8 mouse cellular contexts compared by ENCODE assay signal in the genomic region with DNA sequence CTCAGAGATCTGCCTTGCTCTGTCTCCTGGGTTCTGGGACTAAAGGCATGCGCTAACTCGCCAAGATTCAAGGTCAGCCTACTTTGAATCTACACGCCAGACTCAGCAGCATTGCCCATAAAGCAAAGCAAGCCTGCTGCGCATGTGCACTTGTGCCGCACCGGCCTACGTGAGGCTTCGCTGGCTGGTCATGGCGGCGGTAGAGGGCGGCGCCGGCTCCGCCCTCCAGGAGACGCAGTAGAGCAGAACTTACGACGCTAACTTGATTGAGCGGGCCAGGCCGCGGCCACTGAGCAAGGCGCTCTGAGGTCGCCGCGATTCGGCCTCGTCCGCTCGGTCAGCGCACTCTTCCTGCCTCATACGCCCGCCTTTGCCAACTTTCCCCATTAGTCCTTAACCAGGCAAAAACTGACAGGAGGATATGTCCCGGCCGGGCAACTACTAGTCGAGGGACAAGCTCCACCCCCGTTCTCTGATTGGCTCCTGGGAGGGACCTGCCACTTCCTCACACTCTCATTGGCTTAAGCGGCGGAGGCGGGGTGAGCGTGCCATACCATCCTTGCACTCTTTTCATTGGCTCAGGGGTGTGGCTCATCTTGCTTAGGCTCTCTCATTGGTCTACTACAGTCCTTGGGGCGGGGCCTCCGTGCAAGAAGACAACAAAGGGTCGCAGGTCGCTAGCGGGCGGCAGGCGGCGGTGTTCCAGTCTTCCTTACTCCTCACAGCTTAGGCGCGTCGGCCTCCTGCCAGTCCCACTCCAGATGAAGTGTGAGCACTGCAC. TPM values are rescaled to one million over a fixed set of nuclear protein-coding genes. Genes with fewer than 3 reads are reported as not detected.
DNase-seq lines count a peak whose midpoint lies in the region; ATAC-seq and TF ChIP-seq lines count a peak whose summit lies in the region.

A gene (plus strand): TSS at position 690 of the 781 bp plus-strand sequence.

- H3K9me3 ChIP-seq in erythroblast, embryonic 14.5 days (ENCODE audit: control insufficient read depth, low read length) = no peaks in the 10 kb centered on the region
- no peaks in the 10 kb centered on the region for H3K9me3 ChIP-seq in heart, embryonic 11.5 days (replicated peaks; ENCODE audit: control insufficient read depth, low read length)
- H3K9me3 ChIP-seq in kidney, embryonic 16.5 days (ENCODE audit: low read length) = no peaks in the 10 kb centered on the region

- H3K36me3 ChIP-seq in C2C12 (ENCODE audit: control insufficient read depth, insufficient read depth) (no peaks in the 10 kb centered on the region), myocyte (ENCODE audit: control insufficient read depth, insufficient read depth) (peaks cover 5% of the 10 kb centered on the region)
- H3K36me3 ChIP-seq in erythroblast, embryonic 14.5 days (ENCODE audit: control insufficient read depth) = peaks cover 42% of the 10 kb centered on the region
- peaks cover 4% of the 10 kb centered on the region; the same call in 1 of the 2 replicates for H3K36me3 ChIP-seq in heart, embryonic 11.5 days (ENCODE audit: control insufficient read depth, insufficient read depth, low read length)
- peaks cover 17% of the 10 kb centered on the region; the same call in 1 of the 2 replicates for H3K36me3 ChIP-seq in kidney, embryonic 16.5 days (ENCODE audit: insufficient read depth, low read length)
- H3K36me3 ChIP-seq in liver, adult 2 months (ENCODE audit: control insufficient read depth, insufficient read depth, low read length) = peaks cover 14% of the 10 kb centered on the region
- peaks cover 3% of the 10 kb centered on the region for H3K36me3 ChIP-seq in splenic B cell, adult 2 months (ENCODE audit: control insufficient read depth, insufficient read depth, low read length, poor library complexity, severe bottlenecking)

- H3K4me1 ChIP-seq in erythroblast, embryonic 14.5 days (ENCODE audit: control insufficient read depth) = peaks cover 79% of the 10 kb centered on the region
- H3K4me1 ChIP-seq in heart, embryonic 11.5 days (ENCODE audit: control insufficient read depth, insufficient read depth, low read length) = peaks cover 19% of the 10 kb centered on the region
- H3K4me1 ChIP-seq in kidney, embryonic 16.5 days (ENCODE audit: insufficient read depth, low read length) = peaks cover 21% of the 10 kb centered on the region
- H3K4me1 ChIP-seq in liver, adult 2 months (ENCODE audit: control insufficient read depth, insufficient read depth, low read length) = peaks cover 2% of the 10 kb centered on the region; the same call in 1 of the 2 replicates

- peak; percentile 60 for TF ChIP-seq CTCF in C2C12 (IDR thresholded peaks at IDR 0.05; ENCODE audit: control insufficient read depth, insufficient read depth, insufficient read length)
- peak; percentile 58; the same call in 1 of the 2 replicates for TF ChIP-seq CTCF in brain, embryonic 14.5 days (IDR thresholded peaks at IDR 0.05; ENCODE audit: borderline replicate concordance, extremely low read depth, insufficient read depth, insufficient read length)
- peak; percentile 65 for TF ChIP-seq CTCF in liver, adult 2 months (IDR thresholded peaks at IDR 0.05; ENCODE audit: low read depth, low read length)

- peak; percentile 69; the same call in 1 of the 2 replicates for TF ChIP-seq POLR2A in brain, embryonic 14.5 days (IDR thresholded peaks at IDR 0.05; ENCODE audit: borderline replicate concordance, extremely low read depth, insufficient read depth, insufficient read length, poor library complexity, severe bottlenecking)
- peak; percentile 99 for TF ChIP-seq POLR2A in liver, adult 2 months (IDR thresholded peaks at IDR 0.05; ENCODE audit: extremely low read depth, insufficient read depth, low read length)
- peak; percentile 97 for TF ChIP-seq POLR2A in myocyte (IDR thresholded peaks at IDR 0.05; ENCODE audit: insufficient read length, low read depth)

- peak within 1 kb of the TSS; percentile 70 for H3K4me2 ChIP-seq in heart, embryonic 11.5 days
- peak within 1 kb of the TSS; percentile 61 for H3K4me2 ChIP-seq in kidney, embryonic 16.5 days (replicated peaks; ENCODE audit: low read depth, low read length)
- peak within 1 kb of the TSS; percentile 99 for H3K4me2 ChIP-seq in myocyte (ENCODE audit: low read depth)

- peak; percentile 100 for DNase-seq in brain, embryonic 14.5 days (ENCODE audit: low read depth)
- peak; percentile 99 for DNase-seq in liver, adult 2 months (ENCODE audit: extremely low read depth, low read depth, low spot score)
- peak; percentile 99 for DNase-seq in splenic B cell, adult 2 months (ENCODE audit: low read depth, low spot score)

- under 1% methylated on average over 50 of the region's 50 CpGs for WGBS in heart, embryonic 11.5 days (ENCODE audit: insufficient replicate concordance)
- WGBS in kidney, embryonic 16.5 days = under 1% methylated on average over 50 of the region's 50 CpGs
- under 1% methylated on average over 50 of the region's 50 CpGs for WGBS in liver, adult 2 months

- peak within 1 kb of the TSS; percentile 85 for H3ac ChIP-seq in C2C12 (ENCODE audit: control insufficient read depth, insufficient read length, low read depth)
- H3ac ChIP-seq in myocyte (ENCODE audit: control insufficient read depth, insufficient read length) = peak within 1 kb of the TSS; percentile 81

- H3K27me3 ChIP-seq in C2C12 (ENCODE audit: control insufficient read depth, insufficient read depth, insufficient read length) = no peaks in the 10 kb centered on the region
- no peaks in the 10 kb centered on the region for H3K27me3 ChIP-seq in erythroblast, embryonic 14.5 days (ENCODE audit: control insufficient read depth)
- H3K27me3 ChIP-seq in heart, embryonic 11.5 days (ENCODE audit: control insufficient read depth, insufficient read depth, low read length) = no peaks in the 10 kb centered on the region
- H3K27me3 ChIP-seq in kidney, embryonic 16.5 days (ENCODE audit: insufficient read depth, low read length) = no peaks in the 10 kb centered on the region
- no peaks in the 10 kb centered on the region for H3K27me3 ChIP-seq in liver, adult 2 months (ENCODE audit: control insufficient read depth, insufficient read depth, low read length)
- H3K27me3 ChIP-seq in myocyte (ENCODE audit: control insufficient read depth, insufficient read depth, insufficient read length) = no peaks in the 10 kb centered on the region
- no peaks in the 10 kb centered on the region; the same call in 1 of the 2 replicates for H3K27me3 ChIP-seq in splenic B cell, adult 2 months (ENCODE audit: control insufficient read depth, insufficient read depth, low read length, poor library complexity, severe bottlenecking)

- ATAC-seq in heart, embryonic 11.5 days (replicated peaks; ENCODE audit: insufficient number of reproducible peaks, low FRiP score, low TSS enrichment) = peak; percentile 99
- peak; percentile 100 for ATAC-seq in kidney, embryonic 16.5 days (ENCODE audit: low FRiP score, low TSS enrichment)

- H3K79me3 ChIP-seq in C2C12 (ENCODE audit: low read depth) = no peaks in the 10 kb centered on the region

- H3K27ac ChIP-seq in heart, embryonic 11.5 days (ENCODE audit: low read depth, low read length) = peak within 1 kb of the TSS; percentile 99
- H3K27ac ChIP-seq in kidney, embryonic 16.5 days (ENCODE audit: low read length) = peak within 1 kb of the TSS; percentile 99
- peak within 1 kb of the TSS; percentile 86 for H3K27ac ChIP-seq in liver, adult 2 months (replicated peaks; ENCODE audit: insufficient read depth, low read depth, low read length)

- H3K4me3 ChIP-seq in C2C12 (ENCODE audit: insufficient read depth, poor library complexity, severe bottlenecking) (peak within 1 kb of the TSS; percentile 67), myocyte (peak within 1 kb of the TSS; percentile 61)
- peak within 1 kb of the TSS; percentile 79 for H3K4me3 ChIP-seq in erythroblast, embryonic 14.5 days (replicated peaks)
- H3K4me3 ChIP-seq in heart, embryonic 11.5 days (ENCODE audit: low read depth, low read length) = peak within 1 kb of the TSS; percentile 83
- peak within 1 kb of the TSS; percentile 84 for H3K4me3 ChIP-seq in kidney, embryonic 16.5 days (ENCODE audit: low read length)
- H3K4me3 ChIP-seq in liver, adult 2 months (ENCODE audit: insufficient read depth, low read depth, low read length) = peak within 1 kb of the TSS; percentile 74

- H3K79me2 ChIP-seq in C2C12 (ENCODE audit: control insufficient read depth, insufficient read depth) (no peaks in the 10 kb centered on the region), myocyte (ENCODE audit: control insufficient read depth, insufficient read depth) (no peaks in the 10 kb centered on the region)
- H3K79me2 ChIP-seq in liver, adult 2 months (ENCODE audit: control insufficient read depth, insufficient read depth, low read length) = no peaks in the 10 kb centered on the region; the same call in 1 of the 2 replicates

- H3K9ac ChIP-seq in heart, embryonic 11.5 days (ENCODE audit: low read depth, low read length) = peak within 1 kb of the TSS; percentile 88
- peak within 1 kb of the TSS; percentile 90 for H3K9ac ChIP-seq in kidney, embryonic 16.5 days (replicated peaks; ENCODE audit: low read length)
- peak within 1 kb of the TSS; percentile 85 for H3K9ac ChIP-seq in liver, adult 2 months (ENCODE audit: low read depth, low read length)

TF ChIP-seq in C2C12, 6 proteins besides CTCF, POLR2A, EP300 and RAD21:
- TF ChIP-seq MYOG (IDR thresholded peaks at IDR 0.05; ENCODE audit: control insufficient read depth, extremely low read depth, insufficient read length) (no peak), MAX (IDR thresholded peaks at IDR 0.05) (peak; percentile 74)
TF ChIP-seq in C2C12: peak in this region for 1.

TF ChIP-seq in myocyte, 11 proteins besides CTCF, POLR2A, EP300 and RAD21 (continues in another document):
- no peak for TF ChIP-seq TCF12 (IDR thresholded peaks at IDR 0.05; ENCODE audit: insufficient read depth, poor library complexity, severe bottlenecking)
- peak; percentile 13 for TF ChIP-seq REST (IDR thresholded peaks at IDR 0.05; ENCODE audit: insufficient read depth, insufficient read length)
- TF ChIP-seq POLR2AphosphoS2 (IDR thresholded peaks at IDR 0.05; ENCODE audit: insufficient read length, low read depth) = peak; percentile 97
- TF ChIP-seq E2F4 (IDR thresholded peaks at IDR 0.05; ENCODE audit: insufficient read depth) = no peak
- no peak for TF ChIP-seq TCF3 (IDR thresholded peaks at IDR 0.05; ENCODE audit: insufficient read length, low read depth)
- TF ChIP-seq MYOD1 (IDR thresholded peaks at IDR 0.05; ENCODE audit: control insufficient read depth in 1 of 3, insufficient read length in 2 of 3, low read depth in 2 of 3) = no peak
- TF ChIP-seq SRF (IDR thresholded peaks at IDR 0.05; ENCODE audit: control insufficient read depth, insufficient read length, low read depth) = peak; percentile 56
- no peak for TF ChIP-seq MAX (IDR thresholded peaks at IDR 0.05; ENCODE audit: low read depth)

RNA-seq across cellular contexts. Expression of the gene that starts here (rescaled TPM):
- polyA plus RNA-seq in C2C12 (2012; fragmentation: generic; extraction: Trizol) (4.0 TPM), myocyte (2012; fragmentation: generic; extraction: Trizol) (27.0 TPM)
- polyA plus RNA-seq in brain, embryonic 14.5 days (2012; rRNA removed) = 75.1 and 88.5 TPM in 2 replicates
- 5.0 and 6.6 TPM in 2 replicates for polyA plus RNA-seq in erythroblast, embryonic 14.5 days (2012)
- 51.3 and 61.0 TPM in 2 replicates for polyA plus RNA-seq in heart, embryonic 11.5 days (2014; fragmentation: Nextera tagmentation; extraction: Ambion mirVana)
- polyA plus RNA-seq in kidney, embryonic 16.5 days (2015; fragmentation: Nextera tagmentation; extraction: Ambion mirVana) = 70.9 and 76.0 TPM in 2 replicates
- total RNA-seq in liver, adult 2 months (2014; rRNA removed) = 39.8 and 44.3 TPM in 2 replicates
- polyA plus RNA-seq in liver, adult 2 months (2012; rRNA removed) = 39.5 and 45.3 TPM in 2 replicates

Comparison
In these comparisons a context has a peak if more than half of its experiments do, and no peak if none do; other contexts are left out.
1. Peak in every context shown above with its lines: DNase-seq, ATAC-seq, H3K4me3 ChIP-seq and H3K27ac ChIP-seq.